Mouse (Mus musculus): ENCODE measurements at regions not wholly inside any gene's neighbourhood (a gene's known extent, or its start where the extent isn't known, plus 50 kb on each side); places are given as distances from the start of the nearest gene placed in this dataset.
A peak's percentile ranks its signal among the peaks of the same experiment; 100 is the strongest.
"Not testable (repeated sequence)": the region's sequence is repeated elsewhere in the genome, so short reads cannot be mapped to it uniquely, and the experiment has no call there.

DNA sequence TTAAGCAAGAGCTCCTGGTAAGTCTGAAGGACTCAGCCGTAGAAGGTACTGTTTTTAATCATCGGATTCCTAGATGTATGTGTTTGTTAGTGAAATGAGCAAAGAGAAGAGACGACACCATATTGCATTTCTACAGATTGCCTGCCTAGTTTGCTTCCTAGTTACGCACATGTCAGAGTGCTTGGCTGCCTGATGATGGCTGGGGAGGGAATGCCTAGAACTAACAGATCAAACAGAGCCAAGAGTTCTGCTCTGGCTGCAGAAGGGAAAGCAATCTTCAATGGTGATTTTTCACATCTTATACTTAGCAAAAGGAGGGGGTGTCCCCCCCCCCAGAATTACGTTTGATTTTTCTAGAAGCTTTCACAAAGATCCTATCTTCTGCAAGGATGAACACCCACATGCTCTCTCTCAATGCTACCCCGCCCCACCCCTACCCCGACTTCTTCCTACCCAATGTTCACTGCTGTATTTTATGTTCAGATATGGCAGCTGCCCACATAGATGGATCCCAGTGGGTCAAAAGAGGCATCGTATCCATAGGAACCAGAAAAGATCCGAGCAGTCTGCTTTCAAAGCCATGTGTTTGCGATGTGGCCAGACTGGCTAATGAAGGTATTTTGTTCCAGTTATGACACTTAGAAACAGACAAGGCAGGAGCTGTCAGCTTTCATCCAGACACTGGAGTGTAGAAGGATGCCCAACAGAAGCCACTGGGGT is 228.1 kb downstream of the Enc1 start:
- DNase-seq (ENCODE audit: low read depth, low spot score) = no peak
- Histone ChIP-seq H3K36me3 (ENCODE audit: control insufficient read depth in 1 of 2, insufficient read depth in 2 of 2, low read length in 2 of 2) (peaks cover 0 to 8% of the 10 kb centered on the region in 2 experiments; a peak in 2 of 4 replicates), H3K9ac (ENCODE audit: control insufficient read depth, low read depth, low read length, poor library complexity, severe bottlenecking) (no peak overlapping the region), H3K79me2 (ENCODE audit: control insufficient read depth, insufficient read depth, low read length, poor library complexity) (no peaks in the 10 kb centered on the region), H3K27ac (ENCODE audit: control insufficient read depth, low read depth, low read length) (no peak overlapping the region), H3K9me3 (replicated peaks; ENCODE audit: insufficient read depth, low read length) (no peaks in the 10 kb centered on the region), H3K4me1 (ENCODE audit: control insufficient read depth in 1 of 2, insufficient read depth in 2 of 2, low read length in 2 of 2) (peaks cover 7 to 9% of the 10 kb centered on the region in 2 experiments), H3K27me3 (ENCODE audit: control insufficient read depth in 1 of 2, insufficient read depth in 2 of 2, low read length in 2 of 2) (no peaks in the 10 kb centered on the region; a peak in 1 of 4 replicates), H3K4me3 (ENCODE audit: control insufficient read depth in 1 of 2, insufficient read depth in 1 of 2, low read depth in 2 of 2, low read length in 2 of 2) (no peak overlapping the region)
- no peak for TF ChIP-seq GATA1 (IDR thresholded peaks at IDR 0.05; ENCODE audit: low read depth, low read length)
- no peak for TF ChIP-seq MEF2A (IDR thresholded peaks at IDR 0.05; ENCODE audit: extremely low read depth, insufficient replicate concordance, low read depth, low read length, poor library complexity, severe bottlenecking)
- TF ChIP-seq ZKSCAN1 (IDR thresholded peaks at IDR 0.05; ENCODE audit: low read depth, low read length) = no peak
- no peak for TF ChIP-seq TBP (IDR thresholded peaks at IDR 0.05; ENCODE audit: low read depth, low read length)
- no peak for TF ChIP-seq MYB (IDR thresholded peaks at IDR 0.05; ENCODE audit: low read depth, low read length)
- TF ChIP-seq USF1 (IDR thresholded peaks at IDR 0.05; ENCODE audit: low read depth, low read length) = no peak
- TF ChIP-seq NRF1 (IDR thresholded peaks at IDR 0.05; ENCODE audit: insufficient read depth, low read depth, low read length, poor library complexity, severe bottlenecking) = no peak
- TF ChIP-seq JUND (IDR thresholded peaks at IDR 0.05; ENCODE audit: low read depth, low read length) = no peak
- no peak for TF ChIP-seq ELF1 (IDR thresholded peaks at IDR 0.05; ENCODE audit: low read depth, low read length)
- no peak for TF ChIP-seq MAX (IDR thresholded peaks at IDR 0.05; ENCODE audit: low read length)
- TF ChIP-seq USF2 (IDR thresholded peaks at IDR 0.05; ENCODE audit: borderline replicate concordance in 1 of 2, insufficient read depth in 1 of 2, low read depth in 1 of 2, low read length in 2 of 2) = no peak

DNA sequence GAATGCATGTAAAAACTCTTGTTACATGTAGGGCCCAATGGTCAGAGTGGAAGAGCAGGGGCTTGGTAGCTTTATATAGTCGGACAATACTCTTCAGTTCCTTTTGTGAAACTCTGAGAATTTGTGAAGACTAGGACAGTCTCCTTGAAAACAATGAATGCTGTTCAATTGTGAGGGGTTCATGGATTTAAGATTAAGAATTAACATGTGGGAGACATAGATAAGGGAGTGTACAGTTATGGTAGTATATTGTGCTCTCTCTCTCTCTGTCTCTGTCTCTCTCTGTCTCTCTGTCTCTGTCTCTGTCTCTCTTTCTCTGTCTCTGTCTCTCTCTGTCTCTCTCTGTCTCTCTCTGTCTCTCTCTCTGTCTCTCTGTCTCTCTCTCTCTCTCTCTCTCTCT is 225.7 kb downstream of the Enc1 start:
- H3K27ac ChIP-seq (ENCODE audit: control insufficient read depth, low read depth, low read length); H3K79me2 ChIP-seq (ENCODE audit: control insufficient read depth, insufficient read depth, low read length, poor library complexity); H3K4me3 ChIP-seq (ENCODE audit: control insufficient read depth in 1 of 2, insufficient read depth in 1 of 2, low read depth in 2 of 2, low read length in 2 of 2); H3K9me3 ChIP-seq (replicated peaks; ENCODE audit: insufficient read depth, low read length); H3K27me3 ChIP-seq (ENCODE audit: control insufficient read depth in 1 of 2, insufficient read depth in 2 of 2, low read length in 2 of 2); H3K9ac ChIP-seq (ENCODE audit: control insufficient read depth, low read depth, low read length, poor library complexity, severe bottlenecking): not testable (repeated sequence)
- H3K36me3 ChIP-seq (ENCODE audit: control insufficient read depth in 1 of 2, insufficient read depth in 2 of 2, low read length in 2 of 2) = peaks cover 0 to 26% of the 10 kb centered on the region in 2 experiments; a peak in 2 of 4 replicates
- peak; percentile 25; the same call in 1 of the 2 replicates for TF ChIP-seq ETS1 (IDR thresholded peaks at IDR 0.05; ENCODE audit: low read depth, low read length)
- peak; percentile 47 to 68; a peak in 3 of 4 replicates for TF ChIP-seq EP300 (IDR thresholded peaks at IDR 0.05; ENCODE audit: low read depth in 1 of 2, low read length in 2 of 2)
- 0 out of 2 replicates have a peak, but pooled peaks have one; percentile 15 for TF ChIP-seq RCOR1 (IDR thresholded peaks at IDR 0.05; ENCODE audit: low read depth, low read length)
- TF ChIP-seq GATA1 (IDR thresholded peaks at IDR 0.05; ENCODE audit: low read depth, low read length) = peak; percentile 54; the same call in 1 of the 2 replicates
- TF ChIP-seq TCF12 (IDR thresholded peaks at IDR 0.05; ENCODE audit: low read depth, low read length) = peak; percentile 74; the same call in 1 of the 2 replicates
- DNase-seq (ENCODE audit: low read depth, low spot score) = peak; percentile 27
- H3K4me1 ChIP-seq (ENCODE audit: control insufficient read depth in 1 of 2, insufficient read depth in 2 of 2, low read length in 2 of 2) = peaks cover 17 to 24% of the 10 kb centered on the region in 2 experiments

Data from MEL (cell line).